8 mouse cellular contexts compared by ENCODE assay signal in genomic region chr3:69127693-69128092, GRCm38 (mm10). TPM values are rescaled to one million over a fixed set of nuclear protein-coding genes. Genes with fewer than 3 reads are reported as not detected.
DNase-seq lines count a peak whose midpoint lies in the region; ATAC-seq and TF ChIP-seq lines count a peak whose summit lies in the region.

No protein-coding gene starts in this region.

- no peak for TF ChIP-seq CTCF in kidney, adult 2 months (conservative IDR thresholded peaks at IDR 0.05; ENCODE audit: insufficient read depth, insufficient read length, low read depth, low read length)

- peak overlapping the region; percentile 92 for H3K4me2 ChIP-seq in hindbrain, embryonic 15.5 days
- H3K4me2 ChIP-seq in liver, embryonic 16.5 days (ENCODE audit: low read depth, low read length) = peak overlapping the region; percentile 88
- peak overlapping the region; percentile 71 for H3K4me2 ChIP-seq in stomach, embryonic 14.5 days (replicated peaks; ENCODE audit: low read depth, low read length)

- H3K9me3 ChIP-seq in hindbrain, embryonic 15.5 days = no peaks in the 10 kb centered on the region
- no peaks in the 10 kb centered on the region for H3K9me3 ChIP-seq in liver, embryonic 16.5 days (replicated peaks; ENCODE audit: control insufficient read depth, low read length)
- H3K9me3 ChIP-seq in stomach, embryonic 14.5 days (ENCODE audit: control insufficient read depth, low read depth, low read length) = no peaks in the 10 kb centered on the region

- ATAC-seq in hindbrain, embryonic 15.5 days (ENCODE audit: low FRiP score, low read depth) = no peak
- ATAC-seq in liver, embryonic 16.5 days (ENCODE audit: low read depth) = no peak
- ATAC-seq in stomach, embryonic 14.5 days (ENCODE audit: insufficient number of reproducible peaks, insufficient read depth, low FRiP score, low read depth) = no peak

- H3K27ac ChIP-seq in kidney, adult 2 months (ENCODE audit: insufficient read depth, low read depth, low read length) = no peak overlapping the region
- H3K27ac ChIP-seq in hindbrain, embryonic 15.5 days (replicated peaks) = no peak overlapping the region
- H3K27ac ChIP-seq in liver, embryonic 16.5 days (ENCODE audit: low read length) = peak overlapping the region; percentile 93
- H3K27ac ChIP-seq in stomach, embryonic 14.5 days (ENCODE audit: low read length) = no peak overlapping the region

- TF ChIP-seq POLR2A in kidney, adult 2 months (IDR thresholded peaks at IDR 0.05; ENCODE audit: low read depth, low read length) = no peak

- no peaks in the 10 kb centered on the region for H3K36me3 ChIP-seq in kidney, adult 2 months (ENCODE audit: control insufficient read depth, insufficient read depth, low read length)
- H3K36me3 ChIP-seq in hindbrain, embryonic 15.5 days = no peaks in the 10 kb centered on the region
- no peaks in the 10 kb centered on the region for H3K36me3 ChIP-seq in liver, embryonic 16.5 days (ENCODE audit: control insufficient read depth, insufficient read depth)
- no peaks in the 10 kb centered on the region for H3K36me3 ChIP-seq in stomach, embryonic 14.5 days (ENCODE audit: control insufficient read depth, insufficient read depth, low read length)

- WGBS in kidney, adult 2 months = 10% methylated on average over 9 of the region's 9 CpGs
- 7% methylated on average over 9 of the region's 9 CpGs for WGBS in hindbrain, embryonic 15.5 days
- 6% methylated on average over 9 of the region's 9 CpGs for WGBS in liver, embryonic 16.5 days (ENCODE audit: insufficient replicate concordance)
- WGBS in stomach, embryonic 14.5 days = 10% methylated on average over 9 of the region's 9 CpGs

- H3K27me3 ChIP-seq in kidney, adult 2 months (replicated peaks; ENCODE audit: control insufficient read depth, insufficient read depth, low read length) = no peaks in the 10 kb centered on the region
- no peaks in the 10 kb centered on the region for H3K27me3 ChIP-seq in hindbrain, embryonic 15.5 days
- no peaks in the 10 kb centered on the region for H3K27me3 ChIP-seq in liver, embryonic 16.5 days (ENCODE audit: control insufficient read depth, insufficient read depth, low read depth, low read length)
- H3K27me3 ChIP-seq in stomach, embryonic 14.5 days (ENCODE audit: control insufficient read depth, insufficient read depth, low read length) = no peaks in the 10 kb centered on the region

- peak; percentile 42 for DNase-seq in kidney, adult 2 months
- DNase-seq in kidney, adult 8-10 months = no peak
- peak; percentile 17 for DNase-seq in c-Kit-positive CD71-positive TER-119-negative erythroid progenitor cells, embryonic 14.5 days (ENCODE audit: low read depth)
- no peak for DNase-seq in urinary bladder, adult 18-20 months (ENCODE audit: low spot score in 2 of 2)
- no peak for DNase-seq in frontal cortex, postnatal 14 days (ENCODE audit: low spot score in 2 of 2)

- H3K4me1 ChIP-seq in kidney, adult 2 months (ENCODE audit: control insufficient read depth, insufficient read depth, low read length) = no peaks in the 10 kb centered on the region; the same call in 1 of the 2 replicates
- H3K4me1 ChIP-seq in hindbrain, embryonic 15.5 days (replicated peaks) = peaks cover 25% of the 10 kb centered on the region
- H3K4me1 ChIP-seq in liver, embryonic 16.5 days (ENCODE audit: control insufficient read depth, low read depth, low read length) = peaks cover 3% of the 10 kb centered on the region
- H3K4me1 ChIP-seq in stomach, embryonic 14.5 days (ENCODE audit: control insufficient read depth, insufficient read depth, low read length) = peaks cover 6% of the 10 kb centered on the region; the same call in 1 of the 2 replicates

- peak overlapping the region; percentile 50; the same call in 1 of the 2 replicates for H3K9ac ChIP-seq in hindbrain, embryonic 15.5 days
- H3K9ac ChIP-seq in liver, embryonic 16.5 days (ENCODE audit: low read depth, low read length) = peak overlapping the region; percentile 96
- H3K9ac ChIP-seq in stomach, embryonic 14.5 days (replicated peaks; ENCODE audit: low read depth, low read length) = no peak overlapping the region

- H3K4me3 ChIP-seq in kidney, adult 2 months (ENCODE audit: insufficient read depth, low read depth, low read length) = no peak overlapping the region
- H3K4me3 ChIP-seq in hindbrain, embryonic 15.5 days = peak overlapping the region; percentile 98
- peak overlapping the region; percentile 98 for H3K4me3 ChIP-seq in liver, embryonic 16.5 days (ENCODE audit: low read depth, low read length)
- peak overlapping the region; percentile 87 for H3K4me3 ChIP-seq in stomach, embryonic 14.5 days (ENCODE audit: low read depth, low read length)

RNA-seq across cellular contexts. Expression of gene Kpna4, which starts 0.8 kb away (rescaled TPM):
- polyA plus RNA-seq in kidney, adult 2 months (2012; rRNA removed) = 8.6 and 11.3 TPM in 2 replicates
- 32.1 and 33.5 TPM in 2 replicates for polyA plus RNA-seq in hindbrain, embryonic 15.5 days (2015; fragmentation: Nextera tagmentation; extraction: Ambion mirVana)
- polyA plus RNA-seq in liver, embryonic 16.5 days (2015; fragmentation: Nextera tagmentation; extraction: Ambion mirVana) = 8.5 and 8.6 TPM in 2 replicates
- polyA plus RNA-seq in stomach, embryonic 14.5 days (2014; fragmentation: Nextera tagmentation; extraction: Ambion mirVana) = 33.6 and 34.7 TPM in 2 replicates

Comparison
In these comparisons a context has a peak if more than half of its experiments do, and no peak if none do; other contexts are left out.
1. DNase-seq: peak in kidney, adult 2 months (single experiment) and c-Kit-positive CD71-positive TER-119-negative erythroid progenitor cells, embryonic 14.5 days (single experiment); none in kidney, adult 8-10 months (0 of 2), urinary bladder, adult 18-20 months (0 of 2) and frontal cortex, postnatal 14 days (0 of 2).
2. Peak in every context shown above with its lines, with median percentiles within 50 percentile points of each other: H3K4me2 ChIP-seq.